Mouse (Mus musculus) megakaryocyte-erythroid progenitor cell, adult 5-6 weeks (primary cell): ENCODE data around the gene Dis3. TPM values are rescaled to one million over a fixed set of nuclear protein-coding genes. Genes with fewer than 3 reads are reported as not detected.
A peak's percentile ranks its signal among the peaks of the same experiment; 100 is the strongest.
"Not testable (repeated sequence)": the region's sequence is repeated elsewhere in the genome, so short reads cannot be mapped to it uniquely, and the experiment has no call there.

ENCODE experiments used
- ATAC-seq: replicated peaks from 2 replicates; pipeline ENCODE4 v1.8.0; 2016; ENCODE audit warnings: mild to moderate bottlenecking, inconsistent platforms; ENCODE audit not compliant: severe bottlenecking, poor library complexity, low FRiP score, low TSS enrichment
- total RNA-seq, 2 experiments: library from RNA; stranded (forward) in 1 of 2; stranded (reverse) in 1 of 2; fragments of 200-1000, 215-1000 nt in 1 of 2; fragments of >200 nt in 1 of 2; fragmentation: Nextera tagmentation in 1 of 2; gene quantifications; 2 replicates each; pipeline ENCODE4 v1.2.3; 2014 to 2017

Dis3 gene
- total RNA-seq, 2 experiments from 2014 or later, result 62.6 to 121 TPM

- ATAC-seq, result no peak
These were observed 10.6 kb downstream of the Dis3 start for GRCm38 (mm10) chr14:99088947-99089346.

- no peak for ATAC-seq
These were observed 28.4 kb downstream of the Dis3 start for GRCm38 (mm10) chr14:99071146-99071545.

- ATAC-seq, result 0 out of 2 replicates have a peak, but pooled peaks have one; percentile 30
These were observed 36.5 kb downstream of the Dis3 start for GRCm38 (mm10) chr14:99063091-99063490.

GRCm38 (mm10) chr14:99060616-99061015 is 39.0 kb downstream of the Dis3 start:
- ATAC-seq, result no peak

- no peak for ATAC-seq
These were observed 40.5 kb downstream of the Dis3 start for GRCm38 (mm10) chr14:99058959-99059586.

GRCm38 (mm10) chr14:99046782-99047181 is 52.8 kb downstream of the Dis3 start:
- peak; percentile 42 for ATAC-seq

GRCm38 (mm10) chr14:99046031-99046781 is 53.4 kb downstream of the Dis3 start, which contains the start of the genes Mzt1 and Bora:
TSS of gene Mzt1 (minus strand) at chr14:99046134.
TSS of gene Bora (plus strand) at chr14:99046222.
- ATAC-seq, result peak; percentile 84

GRCm38 (mm10) chr14:99045378-99046030 is 54.1 kb downstream of the Dis3 start:
- 0 out of 2 replicates have a peak, but pooled peaks have one; percentile 10 for ATAC-seq

- peak; percentile 55 for ATAC-seq
These were observed 54.9 kb downstream of the Dis3 start for GRCm38 (mm10) chr14:99044718-99045117.

GRCm38 (mm10) chr14:99044096-99044495 is 55.5 kb downstream of the Dis3 start:
- no peak for ATAC-seq

- peak; percentile 24; the same call in 1 of the 2 replicates for ATAC-seq
These were observed 56.1 kb downstream of the Dis3 start for GRCm38 (mm10) chr14:99043499-99043898.

- ATAC-seq, result no peak
These were observed 58.2 kb downstream of the Dis3 start for GRCm38 (mm10) chr14:99041416-99041815.

GRCm38 (mm10) chr14:99039308-99039707 is 60.3 kb downstream of the Dis3 start:
- ATAC-seq, result not testable (repeated sequence)

GRCm38 (mm10) chr14:99037703-99038102 is 61.9 kb downstream of the Dis3 start:
- ATAC-seq, result no peak

GRCm38 (mm10) chr14:99036039-99036438 is 63.5 kb downstream of the Dis3 start:
- ATAC-seq, result no peak

- not testable (repeated sequence) for ATAC-seq
These were observed 64.7 kb downstream of the Dis3 start for GRCm38 (mm10) chr14:99034851-99035250.

- ATAC-seq, result peak; percentile 14; the same call in 1 of the 2 replicates
These were observed 67.0 kb downstream of the Dis3 start for GRCm38 (mm10) chr14:99032596-99032995.

- ATAC-seq, result 0 out of 2 replicates have a peak, but pooled peaks have one; percentile 14
These were observed 68.2 kb downstream of the Dis3 start for GRCm38 (mm10) chr14:99031337-99031873.

GRCm38 (mm10) chr14:99029987-99030386 is 69.6 kb downstream of the Dis3 start:
- ATAC-seq, result no peak
